Mouse (Mus musculus) bone marrow, adult 2 months (tissue): ENCODE data around the gene Pde4d.

Experiments used
- CTCF ChIP-seq: fragments of 200-500 bp; IDR thresholded peaks from 2 replicates; pipeline ENCODE4 v1.5.1; 2011; ENCODE audit warnings: low read length, control low read depth; ENCODE audit not compliant: control insufficient read depth, insufficient read depth
- POLR2A ChIP-seq: fragments of 200-500 bp; IDR thresholded peaks from 2 replicates; pipeline ENCODE4 v1.6.1; 2011; ENCODE audit warnings: low read depth, mild to moderate bottlenecking, control low read depth, low read length, borderline replicate concordance; ENCODE audit not compliant: control insufficient read depth

DNA sequence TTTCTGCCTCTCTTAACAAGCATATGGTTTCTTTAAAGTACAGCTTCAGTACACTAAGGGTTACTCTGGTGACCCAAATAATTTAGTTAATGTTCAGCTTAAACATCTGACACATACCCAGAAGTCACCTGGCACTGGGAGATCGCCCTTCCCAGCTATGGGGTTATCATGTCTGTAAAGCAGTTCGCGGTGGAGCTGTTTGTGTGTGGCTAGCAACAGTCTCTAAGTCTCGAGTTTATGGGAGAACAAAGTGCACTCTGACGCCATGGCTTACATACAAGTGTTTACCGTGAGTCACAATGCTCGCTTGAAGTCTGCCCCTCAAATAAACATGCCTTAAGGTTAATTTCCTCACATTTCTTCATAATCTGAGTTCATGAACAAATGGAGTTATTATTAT is 1053.0 kb downstream of the Pde4d start:
- TF ChIP-seq POLR2A (no peak), CTCF (no peak)
